Mouse (Mus musculus) thymus, postnatal 14 days (tissue): Measurements from ENCODE around the gene Zhx3.
A peak's percentile ranks its signal among the peaks of the same experiment; 100 is the strongest.

Source experiments
- DNase-seq: peaks from one replicate; pipeline ENCODE4 v3.0.0; 2021

Zhx3 gene

GRCm38 (mm10) chr2:160746637-160747036 lies 126.2 kb downstream of the Zhx3 start:
- peak; percentile 28 for DNase-seq

- no peak for DNase-seq
Measured at GRCm38 (mm10) chr2:160745497-160745896, 127.3 kb downstream of the Zhx3 start.

- DNase-seq: no peak
Measured at GRCm38 (mm10) chr2:160744823-160745210, 128.0 kb downstream of the Zhx3 start.

GRCm38 (mm10) chr2:160744040-160744822 lies 128.6 kb downstream of the Zhx3 start:
- DNase-seq: peak; percentile 80

- DNase-seq: peak; percentile 57
Measured at GRCm38 (mm10) chr2:160742161-160742609, 130.6 kb downstream of the Zhx3 start.

- no peak for DNase-seq
Measured at GRCm38 (mm10) chr2:160741580-160741979, 131.2 kb downstream of the Zhx3 start.

GRCm38 (mm10) chr2:160740521-160741156 lies 132.2 kb downstream of the Zhx3 start:
- peak; percentile 75 for DNase-seq

GRCm38 (mm10) chr2:160739647-160740356 lies 133.0 kb downstream of the Zhx3 start:
- no peak for DNase-seq

GRCm38 (mm10) chr2:160738354-160738753 lies 134.4 kb downstream of the Zhx3 start:
- DNase-seq: no peak

- no peak for DNase-seq
Measured at GRCm38 (mm10) chr2:160736466-160736865, 136.3 kb downstream of the Zhx3 start.

- DNase-seq: no peak
Measured at GRCm38 (mm10) chr2:160735706-160736310, 137.0 kb downstream of the Zhx3 start.

- peak; percentile 44 for DNase-seq
Measured at GRCm38 (mm10) chr2:160734331-160734730, 138.5 kb downstream of the Zhx3 start.

GRCm38 (mm10) chr2:160733131-160733531 lies 139.7 kb downstream of the Zhx3 start:
- DNase-seq: peak; percentile 65

GRCm38 (mm10) chr2:160732420-160732995 lies 140.3 kb downstream of the Zhx3 start:
- DNase-seq: no peak

GRCm38 (mm10) chr2:160731839-160732261 lies 140.9 kb downstream of the Zhx3 start:
- DNase-seq: no peak

GRCm38 (mm10) chr2:160731117-160731838 lies 141.5 kb downstream of the Zhx3 start, which contains the start of gene Plcg1:
TSS of gene Plcg1 (plus strand) at chr2:160731300.
- peak; percentile 98 for DNase-seq

- no peak for DNase-seq
Measured at GRCm38 (mm10) chr2:160730797-160731116, 142.0 kb downstream of the Zhx3 start.

GRCm38 (mm10) chr2:160729851-160730796 lies 142.7 kb downstream of the Zhx3 start:
- DNase-seq: peak; percentile 43

- no peak for DNase-seq
Measured at GRCm38 (mm10) chr2:160729436-160729835, 143.4 kb downstream of the Zhx3 start.

GRCm38 (mm10) chr2:160728972-160729371 lies 143.8 kb downstream of the Zhx3 start:
- no peak for DNase-seq
